Mouse (Mus musculus) erythroblast, embryonic 14.5 days (primary cell): ENCODE measurements at regions not wholly inside any gene's neighbourhood (a gene's known extent, or its start where the extent isn't known, plus 50 kb on each side); places are given as distances from the start of the nearest gene placed in this dataset.

ENCODE experiments used
- GATA1 ChIP-seq: IDR thresholded peaks from 2 replicates; pipeline ENCODE4 v1.6.1; 2012; ENCODE audit warnings: low read length, inconsistent platforms, mixed read lengths
- TAL1 ChIP-seq: IDR thresholded peaks from 3 replicates; pipeline ENCODE4 v1.6.1; 2012; ENCODE audit warnings: low read length, inconsistent platforms, mixed read lengths

DNA sequence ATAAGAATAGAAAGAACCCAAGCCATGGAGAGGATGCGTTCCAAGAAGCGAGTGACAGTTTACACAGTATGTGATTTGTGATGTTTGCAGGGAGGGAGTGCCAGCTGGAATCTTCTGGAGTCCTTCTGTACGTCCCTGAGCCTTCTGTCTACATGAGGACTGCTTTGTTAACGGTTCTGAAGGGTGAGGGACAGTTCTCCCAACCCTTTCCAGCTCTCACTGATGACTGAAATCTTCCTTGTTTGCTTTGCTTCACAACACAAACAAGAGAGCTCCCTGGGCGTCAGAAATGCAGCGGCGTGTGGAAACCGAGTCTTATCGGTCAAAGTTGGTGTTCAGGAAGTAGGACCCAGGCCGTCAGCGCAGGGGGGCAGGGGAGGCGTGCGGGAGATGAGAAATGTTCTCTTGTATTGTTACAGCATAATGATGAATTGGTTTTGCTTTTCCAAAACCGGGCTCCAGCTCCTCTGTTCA, 112.2 kb upstream of the Npvf start:
- no peak for TF ChIP-seq GATA1
- no peak for TF ChIP-seq TAL1
